Mouse (Mus musculus) right cerebral cortex, adult 18-20 months (tissue): ENCODE results near the gene Zyx.

ENCODE experiments used
- DNase-seq: peaks from one replicate; pipeline ENCODE4 v3.0.0; 2022; ENCODE audit warnings: mixed read lengths

The Zyx gene

GRCm38 (mm10) chr6:42350968-42351775, 1.7 kb downstream of the Zyx start:
- DNase-seq = no peak

- DNase-seq = no peak
These were observed 2.5 kb downstream of the Zyx start for GRCm38 (mm10) chr6:42351776-42352485.

DNA sequence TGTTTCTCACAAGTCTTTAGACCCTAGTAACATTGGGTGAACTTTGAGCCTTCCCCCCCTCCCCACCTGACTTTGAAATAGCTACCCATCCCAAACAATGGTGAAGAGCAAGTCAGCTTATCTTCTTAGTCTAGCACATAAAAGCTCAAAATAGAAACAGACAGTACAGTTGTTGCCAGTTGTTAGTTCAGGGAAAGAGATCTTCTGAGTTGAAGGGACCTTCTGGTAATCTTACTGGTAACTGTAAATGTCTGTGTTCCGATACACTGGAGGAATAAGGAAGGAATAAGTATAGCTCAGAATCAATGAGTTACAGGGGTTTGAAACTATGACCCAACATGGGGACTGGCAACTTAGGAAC, 3.0 kb downstream of the Zyx start:
- no peak for DNase-seq

DNA sequence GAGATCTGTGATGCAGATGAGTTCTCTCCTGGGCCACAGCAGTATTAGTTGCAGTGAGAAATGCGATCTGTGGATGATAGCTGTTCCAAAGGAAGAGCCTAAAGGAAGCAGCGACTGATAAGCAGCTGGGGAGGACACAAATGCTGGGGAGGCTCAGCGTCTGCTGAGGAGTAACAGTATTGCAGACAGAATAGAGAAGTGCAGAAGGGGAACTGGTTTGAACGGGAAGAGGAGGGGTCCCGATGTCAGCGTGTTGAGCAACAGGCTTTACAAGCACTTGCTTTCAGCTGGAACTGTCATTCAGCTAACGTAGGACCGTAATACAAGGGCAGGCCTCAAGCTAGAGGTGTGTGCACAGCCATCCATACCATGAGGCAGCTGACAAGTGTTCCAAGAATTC, 3.8 kb downstream of the Zyx start:
- DNase-seq = no peak

GRCm38 (mm10) chr6:42354076-42355019, 4.9 kb downstream of the Zyx start:
- peak; percentile 40 for DNase-seq

GRCm38 (mm10) chr6:42355366-42355765, 5.9 kb downstream of the Zyx start:
- DNase-seq = no peak

GRCm38 (mm10) chr6:42355794-42356600, 6.6 kb downstream of the Zyx start:
- DNase-seq = no peak

- DNase-seq = no peak
These were observed 7.5 kb downstream of the Zyx start for GRCm38 (mm10) chr6:42356913-42357312.

DNA sequence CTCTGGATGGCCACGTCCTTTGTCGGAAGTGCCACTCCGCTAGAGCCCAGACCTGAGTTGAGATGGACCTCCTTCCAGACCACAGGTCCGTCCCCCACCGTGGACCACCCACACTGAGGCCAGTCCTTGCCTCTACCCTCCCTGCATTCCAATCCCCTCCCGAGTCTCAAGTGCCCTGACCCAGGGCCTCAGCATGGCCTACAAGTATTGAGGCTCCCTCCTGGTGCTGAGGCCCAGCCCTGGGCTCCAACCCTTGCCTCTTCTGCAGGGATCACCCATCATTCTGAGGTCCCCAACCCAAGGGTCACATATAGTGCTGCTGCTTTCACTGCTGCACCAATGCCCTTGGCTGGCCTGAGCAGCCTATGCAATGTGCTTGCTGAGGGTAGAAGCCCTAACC, 8.5 kb downstream of the Zyx start:
- no peak for DNase-seq

- DNase-seq = no peak
These were observed 9.5 kb downstream of the Zyx start for GRCm38 (mm10) chr6:42358901-42359300.

GRCm38 (mm10) chr6:42359364-42360147, 10.1 kb downstream of the Zyx start:
- DNase-seq = no peak

GRCm38 (mm10) chr6:42360231-42360840, 10.9 kb downstream of the Zyx start:
- no peak for DNase-seq

- no peak for DNase-seq
These were observed 11.8 kb downstream of the Zyx start for GRCm38 (mm10) chr6:42361041-42361895.

DNA sequence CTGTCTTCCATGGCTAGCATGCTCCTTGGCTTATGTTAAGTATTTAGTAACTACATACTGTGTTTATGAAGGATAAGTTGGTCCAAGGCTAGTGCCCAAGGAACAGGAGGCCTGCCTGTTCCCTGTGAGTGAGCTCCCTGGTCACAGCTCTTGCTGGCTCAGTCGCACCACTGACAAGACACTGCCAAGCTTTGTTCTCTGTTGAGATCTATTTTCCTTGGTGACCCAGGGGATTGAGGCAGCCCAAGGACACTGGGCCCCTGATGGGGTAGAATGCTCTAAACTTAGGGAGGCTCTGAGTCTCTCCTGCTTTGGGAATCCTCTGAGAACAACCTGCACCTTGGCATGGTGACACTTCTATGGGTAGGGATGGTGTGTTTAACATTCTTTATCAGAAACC, 12.6 kb downstream of the Zyx start:
- no peak for DNase-seq

- DNase-seq = no peak
These were observed 13.1 kb downstream of the Zyx start for GRCm38 (mm10) chr6:42362497-42362896.

- no peak for DNase-seq
These were observed 13.5 kb downstream of the Zyx start for GRCm38 (mm10) chr6:42362974-42363373.

DNA sequence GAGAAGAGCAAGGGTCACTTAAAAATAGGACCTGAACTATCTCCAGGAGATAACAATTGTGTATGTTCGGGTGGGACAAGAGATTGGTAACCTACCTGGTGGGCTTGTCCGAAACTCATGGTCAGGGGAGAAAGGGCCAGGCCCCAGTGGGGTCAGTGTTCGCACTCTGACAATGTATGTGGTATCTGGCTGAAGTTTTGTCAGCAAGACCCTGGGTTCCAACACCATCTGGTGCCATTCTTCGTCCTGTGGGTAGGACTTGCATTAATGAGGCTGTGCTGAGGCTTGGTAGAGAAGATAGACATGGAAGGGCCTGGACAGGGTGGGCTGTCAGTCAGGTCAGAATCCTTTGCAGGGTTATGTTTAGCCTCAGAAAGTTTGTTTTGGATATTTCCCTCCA, 14.6 kb downstream of the Zyx start:
- no peak for DNase-seq

DNA sequence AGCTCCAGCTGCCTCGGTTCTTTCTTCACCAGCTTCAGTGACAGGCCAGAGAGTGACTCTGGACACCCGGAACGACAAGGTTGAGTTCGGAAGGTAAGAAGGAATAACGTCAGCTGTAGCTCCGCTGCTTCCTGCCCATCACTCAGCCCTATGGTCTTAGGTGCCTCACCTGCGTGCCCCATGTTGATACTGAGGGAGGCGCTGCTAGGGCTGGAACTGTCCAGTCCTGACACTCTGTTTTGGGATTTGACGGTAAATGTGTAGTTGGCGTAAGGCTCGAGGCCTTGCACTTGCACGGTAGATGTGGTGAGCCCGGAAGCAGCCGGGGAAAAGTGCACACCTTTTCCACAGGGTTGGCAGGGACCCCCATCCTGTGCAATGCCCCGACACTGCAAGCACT, 15.2 kb downstream of the Zyx start:
- no peak for DNase-seq

- no peak for DNase-seq
These were observed 15.8 kb downstream of the Zyx start for GRCm38 (mm10) chr6:42365215-42365614.

GRCm38 (mm10) chr6:42369870-42370269, 20.4 kb downstream of the Zyx start:
- no peak for DNase-seq
